Mouse (Mus musculus): ENCODE measurements at regions not wholly inside any gene's neighbourhood (a gene's known extent, or its start where the extent isn't known, plus 50 kb on each side); places are given as distances from the start of the nearest gene placed in this dataset.

DNA sequence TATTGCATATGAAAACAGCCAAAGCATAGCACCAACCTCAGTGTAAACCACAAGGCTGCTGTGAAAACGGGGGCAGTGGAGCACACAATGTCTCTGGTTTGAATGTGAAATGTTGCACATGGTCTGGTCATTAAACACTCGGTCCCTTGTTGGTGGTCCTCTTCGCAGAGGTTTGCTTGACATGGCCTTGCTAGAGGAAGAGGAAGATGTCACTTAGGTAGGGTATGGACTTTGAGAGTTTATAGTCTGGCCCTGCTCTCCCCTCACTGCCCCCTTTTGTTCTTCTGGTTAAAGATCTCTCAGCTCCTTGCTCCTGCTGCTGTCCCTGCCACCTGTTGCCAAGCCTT is 125.9 kb upstream of the Ift57 start:
- no peak for DNase-seq (ENCODE audit: low read depth, low spot score)

GRCm38 (mm10) chr16:49578976-49579375 is 120.1 kb upstream of the Ift57 start:
- DNase-seq (ENCODE audit: low read depth, low spot score): no peak

- DNase-seq (ENCODE audit: low read depth, low spot score): no peak
These were observed 118.3 kb upstream of the Ift57 start for GRCm38 (mm10) chr16:49580708-49581107.

DNA sequence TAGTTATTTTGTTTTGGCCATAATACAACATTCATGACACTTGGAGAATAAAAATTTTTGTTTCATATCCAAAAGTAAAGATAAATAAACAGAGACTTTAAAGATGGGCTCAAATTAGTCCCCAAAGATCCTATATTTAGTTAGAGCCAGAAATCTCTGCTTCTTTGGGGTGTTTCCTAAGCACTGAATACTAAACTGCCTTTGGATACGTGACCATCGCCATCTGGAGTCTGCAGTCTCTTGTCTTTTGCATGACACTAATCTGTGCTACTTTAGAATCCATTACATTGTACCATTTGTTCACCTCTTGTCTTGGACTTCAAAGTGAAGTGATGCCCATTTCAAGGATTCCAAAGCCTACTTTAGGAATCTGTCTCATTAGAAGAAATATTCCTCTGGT is 92.5 kb upstream of the Ift57 start:
- DNase-seq (ENCODE audit: low read depth, low spot score): no peak

DNA sequence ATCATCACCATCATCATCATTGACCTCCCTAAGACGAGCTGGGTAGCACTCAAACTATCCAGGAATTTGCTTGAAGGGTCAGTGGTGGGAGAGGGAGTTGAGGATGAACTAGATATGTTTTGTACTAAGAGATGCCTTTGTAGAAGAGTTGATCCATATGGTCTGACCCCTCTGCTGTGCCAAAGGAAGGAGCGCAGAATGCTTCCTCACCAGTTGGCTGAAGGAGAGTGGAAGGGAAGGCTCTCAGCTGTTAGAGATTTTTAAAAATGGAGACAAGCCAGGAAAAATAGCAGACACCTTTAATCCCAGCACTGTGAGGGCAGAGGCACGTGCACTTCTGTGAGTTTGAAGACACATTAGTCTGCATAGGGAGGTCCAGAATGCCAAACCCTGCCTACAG is 84.2 kb upstream of the Ift57 start:
- DNase-seq (ENCODE audit: low read depth, low spot score): no peak

- DNase-seq (ENCODE audit: low read depth, low spot score): no peak
These were observed 83.6 kb upstream of the Ift57 start for GRCm38 (mm10) chr16:49615342-49616020.

GRCm38 (mm10) chr16:49616263-49616872 is 82.7 kb upstream of the Ift57 start:
- no peak for DNase-seq (ENCODE audit: low read depth, low spot score)

- DNase-seq (ENCODE audit: low read depth, low spot score): no peak
These were observed 65.5 kb upstream of the Ift57 start for GRCm38 (mm10) chr16:49633502-49633901.

DNA sequence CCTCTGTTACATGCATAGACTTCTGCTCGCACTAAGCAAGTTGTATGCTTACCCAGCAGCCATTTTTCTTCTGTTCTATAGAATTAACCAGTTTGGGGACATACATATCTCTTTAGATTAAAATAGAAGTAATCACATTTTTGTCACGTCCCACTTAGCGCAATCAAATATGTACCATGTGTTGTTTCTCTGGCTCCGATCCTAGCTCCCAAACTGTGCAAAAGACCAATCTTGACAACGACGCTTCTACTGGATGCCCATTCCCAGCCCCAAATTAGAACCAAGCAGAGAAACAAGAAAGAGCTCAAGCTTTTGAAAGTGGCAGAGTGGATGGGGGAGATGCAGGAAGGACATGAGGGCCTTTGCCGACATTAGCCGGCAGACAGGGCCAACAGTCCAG is 63.5 kb upstream of the Ift57 start:
- no peak for DNase-seq (ENCODE audit: low read depth, low spot score)

DNA sequence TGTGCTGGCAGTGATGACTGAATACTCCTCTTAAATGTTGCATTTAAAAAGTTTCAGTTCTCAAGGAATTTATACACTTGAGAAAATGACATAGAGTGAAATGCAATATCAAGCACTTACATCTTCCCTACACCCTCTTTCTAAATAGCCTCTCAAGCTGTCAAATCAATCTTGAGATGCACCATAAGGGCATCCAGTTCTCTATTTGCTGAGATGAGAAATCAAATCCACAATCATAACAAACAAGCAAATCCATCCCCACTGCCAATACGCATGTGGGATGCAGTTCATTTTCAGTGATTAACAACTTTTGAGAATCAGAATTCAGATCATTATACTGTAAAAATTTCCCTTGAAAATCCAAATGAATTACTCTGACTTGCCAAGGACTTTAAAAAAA is 62.6 kb upstream of the Ift57 start:
- no peak for DNase-seq (ENCODE audit: low read depth, low spot score)

- DNase-seq (ENCODE audit: low read depth, low spot score): no peak
These were observed 56.3 kb upstream of the Ift57 start for GRCm38 (mm10) chr16:49642696-49643095.

DNA sequence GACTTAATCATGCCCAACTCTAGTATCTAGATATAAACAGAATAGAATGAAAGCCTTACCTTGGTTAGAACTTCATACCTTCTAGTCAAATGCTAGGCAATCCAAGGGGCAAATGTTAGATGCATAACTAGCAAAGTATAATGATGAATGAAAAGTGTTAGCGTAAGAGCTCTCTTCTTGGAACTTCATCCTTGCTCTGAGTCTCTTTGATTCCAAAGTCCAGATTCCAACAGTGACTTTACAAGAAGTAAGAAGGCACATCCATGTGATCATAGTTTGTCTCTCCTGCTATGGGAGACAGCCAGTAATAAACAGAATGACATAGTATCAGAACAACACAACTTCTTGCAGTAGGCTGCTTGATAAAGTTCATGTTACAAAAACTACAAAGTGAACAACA is 54.6 kb upstream of the Ift57 start:
- no peak for DNase-seq (ENCODE audit: low read depth, low spot score)

DNA sequence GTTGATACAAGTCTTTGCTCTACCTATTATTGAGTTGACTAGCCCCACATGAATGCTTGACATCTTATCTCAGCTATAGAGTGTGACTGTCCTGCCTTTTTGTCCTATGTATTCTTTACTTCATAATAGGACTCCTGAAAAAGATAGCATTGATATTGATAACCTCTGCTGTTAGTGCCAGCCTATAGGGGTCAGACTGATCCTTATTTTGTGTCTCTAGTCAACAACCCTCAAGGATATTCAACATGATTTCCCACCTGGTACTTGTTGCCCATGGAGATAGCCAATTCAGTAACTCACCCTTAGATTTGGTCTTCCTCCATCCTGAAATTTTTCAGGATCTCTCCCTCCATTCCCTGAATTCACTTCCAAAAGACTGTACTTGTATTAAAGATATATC is 52.6 kb upstream of the Ift57 start:
- no peak for DNase-seq (ENCODE audit: low read depth, low spot score)

All from ES-CJ7 (cell line).